Mouse (Mus musculus) Muller cell, postnatal 12 days (primary cell): ENCODE results near the gene Gm26920.
"Not testable (repeated sequence)": the region's sequence is repeated elsewhere in the genome, so short reads cannot be mapped to it uniquely, and the experiment has no call there.

Experiments used
- DNase-seq: peaks from one replicate; pipeline ENCODE4 v3.0.0-alpha.2; 2015; ENCODE audit errors: inconsistent ontology term

The Gm26920 gene

GRCm38 (mm10) chr7:30090092-30090969 lies at the start of gene Gm26920, which contains the start of gene Zfp566:
TSS of gene Gm26920 (minus strand) at chr7:30090410.
TSS of gene Zfp566 (minus strand) at chr7:30090527.
- peak; percentile 98 for DNase-seq

- no peak for DNase-seq
Observed at GRCm38 (mm10) chr7:30136826-30137225, 46.6 kb upstream of the Gm26920 start.

DNA sequence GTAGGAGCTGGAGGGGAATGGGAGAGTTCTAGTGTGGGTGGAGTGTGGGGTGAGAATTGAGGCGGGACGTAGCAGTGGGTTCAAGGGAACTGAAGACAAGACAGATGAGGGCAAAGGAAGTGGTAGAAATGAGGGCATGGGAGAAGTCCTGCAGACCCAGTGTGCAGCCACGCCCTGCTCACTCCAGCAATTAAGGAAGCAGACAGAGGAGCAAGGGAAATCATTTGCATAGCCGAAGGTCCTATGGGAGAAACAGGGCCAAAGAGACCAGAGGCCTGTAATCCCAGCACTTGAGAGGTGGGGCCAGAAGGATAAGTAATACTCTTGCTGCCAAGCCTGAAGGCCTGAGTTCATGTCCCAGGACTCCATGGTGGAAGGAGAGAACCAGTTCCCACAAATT lies 42.2 kb upstream of the Gm26920 start:
- no peak for DNase-seq

DNA sequence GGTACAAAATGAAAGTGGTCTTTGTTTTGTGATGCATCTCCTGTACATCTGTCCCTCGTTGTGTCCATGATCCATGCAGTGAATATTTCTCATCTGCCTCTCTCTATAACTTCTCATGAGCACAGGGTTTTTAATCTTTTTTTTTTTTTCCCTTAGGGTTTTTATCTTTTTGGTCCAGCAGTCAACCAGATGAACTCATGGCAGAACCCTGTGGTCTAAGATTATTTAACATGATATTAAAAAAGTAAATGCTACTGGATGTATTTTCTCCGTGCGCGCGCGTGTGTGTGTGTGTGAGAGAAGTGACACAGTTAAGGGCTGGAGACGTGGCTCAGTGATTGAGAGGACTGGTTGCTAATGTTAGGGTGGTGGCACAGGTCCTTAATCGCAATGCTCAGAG lies 39.7 kb upstream of the Gm26920 start:
- DNase-seq, result no peak

- DNase-seq, result no peak
Observed at GRCm38 (mm10) chr7:30122188-30122530, 31.9 kb upstream of the Gm26920 start.

- DNase-seq, result peak; percentile 95
Observed at GRCm38 (mm10) chr7:30121308-30122187, 31.3 kb upstream of the Gm26920 start, which contains the start of gene Zfp382. TSS of gene Zfp382 (plus strand) at chr7:30121942.

- not testable (repeated sequence) for DNase-seq
Observed at GRCm38 (mm10) chr7:30117935-30118334, 27.7 kb upstream of the Gm26920 start.

DNA sequence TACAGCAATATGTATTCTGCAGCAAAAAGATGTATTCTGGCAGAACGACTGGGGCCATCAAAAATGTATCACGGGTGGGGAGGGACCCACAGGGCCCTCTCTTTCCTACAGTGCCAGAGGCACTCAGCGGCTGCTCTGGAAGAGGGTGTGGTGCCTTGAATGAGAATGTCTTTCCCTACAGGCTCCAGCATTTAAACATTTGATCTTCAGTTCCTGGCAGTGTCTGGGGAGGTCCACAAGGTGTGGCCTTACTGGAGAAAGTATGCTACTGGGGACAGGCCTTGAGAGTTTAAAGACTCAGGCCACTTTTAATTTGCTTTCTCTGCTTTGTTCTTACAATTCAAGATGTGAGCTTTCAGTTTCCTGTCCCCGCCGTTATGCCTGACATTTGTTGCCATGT lies 25.9 kb upstream of the Gm26920 start:
- no peak for DNase-seq

DNA sequence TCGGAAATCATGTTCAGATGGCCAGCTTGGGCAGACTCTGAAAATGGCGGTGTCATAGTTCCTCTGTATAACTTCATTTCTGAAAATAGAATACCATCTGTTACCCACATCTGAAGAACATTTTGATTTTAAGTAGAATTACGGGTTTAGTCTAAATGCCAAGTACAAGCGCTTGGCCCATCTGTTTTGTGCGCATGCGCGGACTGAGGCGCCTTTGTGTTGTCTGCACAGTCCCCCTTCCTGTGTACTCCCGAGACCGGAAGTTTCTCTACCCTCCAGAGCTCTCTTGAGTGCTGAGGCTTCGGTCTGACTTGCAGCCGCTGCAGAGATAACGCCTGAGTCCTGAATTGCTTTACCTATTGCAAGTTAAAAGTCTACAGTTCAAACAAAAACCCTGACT lies 9.1 kb upstream of the Gm26920 start:
- DNase-seq, result no peak

DNA sequence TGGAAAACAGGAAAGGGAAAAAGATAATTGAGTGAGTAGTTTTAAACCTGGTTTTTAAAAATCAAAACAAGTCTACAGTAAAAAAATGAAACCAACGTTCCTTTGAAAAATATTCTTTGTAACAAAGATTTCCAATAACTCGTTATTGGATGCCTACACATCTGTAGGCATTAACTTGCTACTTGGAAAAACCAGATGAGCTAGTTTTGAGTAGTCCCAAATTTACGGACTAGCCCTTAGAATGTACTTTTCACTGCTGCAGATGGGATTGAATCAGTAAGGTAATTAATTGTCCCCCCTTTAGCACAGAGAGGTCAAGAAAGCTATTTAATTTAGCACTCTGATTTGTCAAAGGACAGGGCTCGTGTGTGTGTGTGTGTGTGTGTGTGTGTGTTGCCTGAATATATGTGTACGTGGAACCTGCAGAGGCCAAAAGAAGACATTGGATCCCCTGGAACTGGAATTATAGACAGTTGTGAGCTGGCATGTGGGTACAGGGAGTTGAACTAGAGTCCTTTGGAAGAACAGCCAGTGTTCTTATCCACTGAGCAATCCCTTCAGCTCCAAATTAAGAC lies 5.4 kb upstream of the Gm26920 start:
- peak; percentile 14 for DNase-seq

GRCm38 (mm10) chr7:30094646-30095429 lies 4.6 kb upstream of the Gm26920 start, which contains the start of gene Zfp260:
TSS of gene Zfp260 (plus strand) at chr7:30094777.
- peak; percentile 96 for DNase-seq

DNA sequence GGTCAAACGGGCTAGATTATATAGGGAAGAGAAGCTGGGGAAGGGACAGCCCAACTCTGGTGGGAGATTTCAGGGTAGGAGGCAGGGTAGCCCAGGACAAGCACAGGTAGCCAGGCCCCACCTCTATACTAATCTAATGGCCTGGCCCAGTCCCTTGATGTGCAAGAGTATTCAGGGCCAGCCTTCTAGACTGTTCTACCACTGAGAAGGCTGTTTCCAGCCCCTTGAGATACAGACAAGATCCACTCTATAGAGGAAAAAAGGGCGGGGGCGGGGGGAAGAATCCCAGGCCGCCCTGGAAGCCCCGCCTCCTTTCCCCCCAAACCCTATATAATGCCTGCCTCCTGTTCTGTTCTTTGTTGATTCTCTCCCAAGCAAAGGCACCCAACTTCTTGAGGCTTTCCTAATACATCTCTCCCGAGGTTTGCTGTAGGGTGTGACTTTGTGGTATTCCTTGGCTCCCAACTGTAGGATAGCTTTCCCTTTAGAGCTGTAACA lies 3.8 kb upstream of the Gm26920 start:
- DNase-seq, result no peak

- no peak for DNase-seq
Observed at GRCm38 (mm10) chr7:30092666-30093065, 2.5 kb upstream of the Gm26920 start.

DNA sequence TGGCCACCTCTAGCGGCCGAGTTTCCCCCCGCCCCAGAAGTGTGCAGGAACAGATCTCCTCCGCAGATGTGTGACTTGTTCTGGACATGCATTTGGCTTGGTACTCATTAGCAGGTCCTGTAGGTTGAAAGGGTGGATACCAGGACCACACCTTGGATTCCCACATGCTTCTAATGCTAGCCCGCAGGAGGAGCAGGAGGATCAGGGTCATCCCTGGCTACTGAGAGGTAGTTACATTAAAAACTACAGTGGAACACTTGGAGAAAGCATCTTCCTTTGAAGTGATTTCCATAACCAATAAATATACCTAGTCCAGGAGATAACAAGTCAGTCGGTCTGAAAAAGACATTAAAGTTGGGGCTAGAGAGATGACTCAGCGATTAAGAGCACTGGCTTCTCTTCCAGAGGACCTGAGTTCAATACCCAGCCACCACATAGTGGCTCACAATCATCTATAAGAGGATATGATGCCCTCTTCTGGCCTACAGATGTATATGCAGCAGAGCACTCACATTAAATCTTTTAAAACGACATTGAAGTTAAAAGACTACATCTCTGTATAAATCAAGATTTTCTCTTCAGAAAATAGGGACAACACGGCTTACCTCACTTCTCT lies 868 bp upstream of the Gm26920 start:
- DNase-seq, result peak; percentile 33

GRCm38 (mm10) chr7:30089405-30089804 lies 805 bp downstream of the Gm26920 start:
- DNase-seq, result no peak

- no peak for DNase-seq
Observed at GRCm38 (mm10) chr7:30086524-30086923, 3.7 kb downstream of the Gm26920 start.

GRCm38 (mm10) chr7:30072146-30073028 lies 17.8 kb downstream of the Gm26920 start, which contains the start of gene Zfp82:
TSS of gene Zfp82 (minus strand) at chr7:30072900.
- DNase-seq, result peak; percentile 83

GRCm38 (mm10) chr7:30064622-30065021 lies 25.6 kb downstream of the Gm26920 start:
- DNase-seq, result no peak

GRCm38 (mm10) chr7:30062478-30062877 lies 27.7 kb downstream of the Gm26920 start:
- no peak for DNase-seq

DNA sequence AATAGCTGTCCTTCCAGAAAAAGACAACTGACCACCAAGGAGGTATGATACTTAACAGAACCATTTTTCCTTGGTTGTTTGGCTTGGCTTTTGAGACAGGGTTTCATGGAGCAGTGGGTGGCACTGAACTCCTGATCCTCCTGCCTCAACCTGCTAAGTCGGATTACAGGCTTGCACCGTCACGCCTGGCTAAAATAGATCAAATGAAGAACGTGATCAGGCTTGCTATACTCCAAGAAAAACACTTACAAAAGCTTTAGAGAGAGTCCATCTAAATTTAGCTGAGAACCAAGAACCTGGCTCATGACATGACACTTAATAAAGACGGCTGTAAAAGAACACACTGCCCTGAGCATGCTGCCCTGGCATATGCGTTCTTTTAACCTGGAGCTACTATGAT lies 29.9 kb downstream of the Gm26920 start:
- no peak for DNase-seq
